Mouse (Mus musculus): ENCODE data around the gene Tmem235.

DNA sequence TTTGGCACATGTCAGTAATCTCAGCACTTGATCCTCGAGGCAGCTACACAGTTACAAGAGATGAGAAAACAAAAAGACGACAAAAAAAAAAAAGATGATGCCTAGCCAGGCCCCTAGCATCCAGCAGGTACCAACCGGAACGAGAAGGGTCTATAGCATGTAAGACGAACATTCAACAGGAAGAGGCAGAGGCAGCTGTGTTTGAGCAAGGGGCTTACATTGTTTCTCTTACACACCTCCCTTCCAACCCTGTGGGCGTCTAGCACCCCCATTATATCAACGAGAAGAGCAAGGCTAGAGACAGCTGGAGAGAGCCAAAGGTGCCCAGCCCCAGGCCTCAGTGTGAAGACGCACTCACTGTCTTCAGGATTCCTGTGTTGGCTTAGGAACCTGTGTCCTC lies 33.6 kb upstream of the Tmem235 start:
- TF ChIP-seq CTCF (IDR thresholded peaks at IDR 0.05; ENCODE audit: low read depth, low read length) (no peak), POLR2A (IDR thresholded peaks at IDR 0.05; ENCODE audit: extremely low read depth, insufficient read depth, low read length) (no peak)
